Mouse (Mus musculus): ENCODE measurements around the gene Ldlr.
"Not testable (repeated sequence)": the region's sequence is repeated elsewhere in the genome, so short reads cannot be mapped to it uniquely, and the experiment has no call there.

Ldlr gene

DNA sequence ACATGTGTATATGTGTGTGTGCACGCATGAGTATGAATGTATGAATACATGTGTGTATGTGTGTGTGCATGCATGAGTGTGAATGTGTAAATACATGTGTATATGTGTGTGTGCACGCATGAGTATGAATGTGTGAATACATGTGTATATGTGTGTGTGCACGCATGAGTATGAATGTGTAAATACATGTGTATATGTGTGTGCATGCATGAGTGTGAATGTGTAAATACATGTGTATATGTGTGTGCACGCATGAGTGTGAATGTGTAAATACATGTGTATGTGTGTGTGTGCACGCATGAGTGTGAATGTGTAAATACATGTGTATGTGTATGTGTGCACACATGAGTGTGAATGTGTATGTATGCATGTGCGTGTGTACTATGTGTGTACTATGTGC, 70.2 kb downstream of the Ldlr start:
- DNase-seq = not testable (repeated sequence)

DNA sequence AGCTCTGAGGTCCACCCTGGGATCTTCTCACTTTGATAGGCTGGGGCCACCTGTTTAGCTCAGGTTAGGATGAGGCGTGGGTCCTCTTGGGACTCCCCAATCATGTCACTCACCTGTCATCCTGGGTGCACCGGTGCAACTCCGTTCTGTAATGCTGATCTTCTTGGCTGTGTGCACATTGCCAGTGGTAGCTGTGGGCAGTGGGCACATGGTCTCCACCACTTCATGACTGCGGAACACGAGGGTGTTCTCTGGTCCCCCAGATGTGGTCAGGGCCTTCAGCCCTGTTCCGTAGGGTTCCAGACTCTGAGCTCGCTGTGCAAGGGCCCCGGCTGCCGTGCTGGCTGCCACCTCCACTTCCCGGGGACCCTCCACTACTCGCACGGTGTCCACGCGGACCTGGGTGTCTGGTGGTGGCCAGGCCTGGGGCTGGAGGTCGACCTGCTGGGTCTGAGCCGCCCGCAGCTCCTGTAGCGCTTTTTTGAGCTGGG, 71.1 kb downstream of the Ldlr start:
- DNase-seq = no peak

DNA sequence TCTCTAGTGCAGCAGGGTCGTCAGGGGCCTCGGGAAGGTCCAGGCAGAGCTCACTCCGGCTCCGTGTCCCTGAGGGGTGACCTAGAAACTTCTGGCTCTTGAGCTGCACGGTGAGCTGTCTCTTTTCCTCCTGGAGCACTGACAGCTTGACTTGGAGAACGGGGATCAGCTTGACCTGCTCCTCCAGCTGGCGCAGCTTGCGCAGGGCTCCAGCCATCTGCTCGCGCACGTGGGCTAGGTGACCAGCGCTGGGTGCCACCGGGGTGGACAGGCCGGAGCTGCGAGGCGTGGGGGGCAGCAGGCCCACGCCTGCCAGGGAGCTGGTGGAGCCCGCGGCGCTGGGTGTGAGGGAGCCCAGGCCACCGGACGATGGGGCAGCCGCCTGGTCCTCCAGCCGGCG, 71.6 kb downstream of the Ldlr start:
- no peak for DNase-seq

DNA sequence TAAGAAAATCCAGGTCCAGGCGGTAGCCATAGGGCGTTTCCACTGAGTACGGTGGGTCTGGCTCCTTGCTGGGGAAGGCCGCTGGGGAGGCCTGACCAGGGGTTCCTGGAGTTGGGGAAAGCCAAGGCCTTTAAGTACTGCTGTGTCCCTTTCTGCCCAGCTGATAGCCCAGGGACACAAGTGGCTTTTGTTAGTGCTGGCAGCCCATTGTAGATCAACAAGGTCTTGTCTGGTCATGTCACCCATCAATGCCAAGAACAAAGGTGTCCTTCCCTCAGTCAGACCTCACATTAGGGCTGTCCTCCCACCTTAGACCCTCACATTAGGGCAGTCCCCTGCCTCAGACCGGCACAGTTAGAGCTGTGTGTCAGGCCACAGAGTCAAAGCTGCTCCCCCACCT, 72.3 kb downstream of the Ldlr start:
- no peak for DNase-seq

DNA sequence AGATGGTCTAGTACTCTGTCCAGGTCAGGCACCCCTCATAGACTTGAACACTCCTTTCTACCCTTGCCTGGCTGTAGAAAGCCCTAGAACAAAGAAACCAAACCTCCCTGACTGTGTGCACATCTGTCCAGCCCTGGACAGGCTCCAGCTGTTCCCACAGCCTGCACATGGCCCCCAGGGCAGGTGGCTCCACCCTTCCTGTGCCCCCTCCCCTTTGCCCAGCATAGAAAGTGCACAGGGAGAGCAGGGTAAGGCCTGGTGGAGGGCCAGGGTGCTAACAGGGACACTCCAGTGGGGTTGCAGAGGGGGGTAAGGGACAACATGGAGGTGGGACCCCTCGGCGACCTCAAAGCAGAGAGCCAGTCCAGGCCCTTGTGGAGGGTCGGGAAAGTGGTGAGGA, 73.0 kb downstream of the Ldlr start:
- no peak for DNase-seq

GRCm38 (mm10) chr9:21796919-21797318, 73.6 kb downstream of the Ldlr start:
- no peak for DNase-seq

DNA sequence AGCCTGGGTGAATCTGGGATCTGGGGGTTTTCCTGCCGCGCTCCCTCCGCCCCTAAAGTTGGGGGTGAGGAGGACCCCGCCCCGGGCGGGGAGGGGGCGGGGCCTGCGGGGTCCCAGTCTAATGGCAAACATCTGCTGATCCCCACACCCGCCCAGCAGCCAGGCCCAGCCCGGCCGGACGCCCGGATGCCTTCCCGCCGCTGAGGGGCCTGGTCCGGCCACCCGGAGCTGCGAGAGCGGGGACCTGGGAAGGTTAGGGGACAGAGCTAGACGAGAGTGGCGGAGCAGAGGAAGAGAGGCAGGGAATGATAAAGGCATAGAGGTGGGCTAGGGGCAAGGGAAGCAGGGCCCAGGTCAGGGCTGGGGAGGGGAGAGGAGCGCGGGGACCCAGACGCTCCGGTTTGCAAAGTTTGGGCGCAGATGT, 74.7 kb downstream of the Ldlr start:
- peak; percentile 69 to 79 for DNase-seq

DNA sequence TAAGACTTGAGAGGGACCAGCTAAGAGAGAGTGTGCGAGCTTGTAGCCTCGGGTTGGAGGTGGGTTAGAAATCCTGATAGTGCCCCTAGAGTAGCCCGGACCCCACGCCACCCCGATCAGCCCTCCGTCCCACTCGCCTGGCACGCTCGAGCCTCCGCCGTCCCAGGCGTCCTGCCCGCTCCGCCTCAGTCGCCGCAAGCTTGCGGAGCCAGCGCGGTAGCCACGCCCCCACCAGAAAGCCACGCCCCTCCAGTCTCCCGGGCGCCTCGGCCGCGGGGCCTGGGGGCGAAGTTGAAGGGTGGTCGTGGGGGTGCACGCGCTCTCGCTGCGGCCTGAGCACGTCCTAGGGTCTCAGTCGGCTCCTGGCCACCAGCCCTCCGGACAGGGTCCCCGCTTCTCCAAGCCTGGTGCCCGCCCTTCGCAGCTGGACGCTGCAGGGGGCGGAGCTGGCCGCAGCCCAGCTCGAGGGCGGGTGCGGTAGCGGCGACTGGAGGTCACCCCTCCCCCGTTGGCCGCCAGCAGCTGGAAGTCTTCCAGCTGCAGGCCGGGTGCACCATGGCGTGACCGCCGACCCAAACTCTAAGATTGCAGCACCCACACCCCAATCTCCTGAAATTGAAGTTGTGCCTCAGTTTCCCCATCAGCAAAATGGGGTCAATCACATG, 75.2 kb downstream of the Ldlr start, which contains the start of gene Kank2:
Gene Kank2, minus strand, starts transcription at position 400 of the 665 bp plus-strand sequence.
- DNase-seq = peak; percentile 88

DNA sequence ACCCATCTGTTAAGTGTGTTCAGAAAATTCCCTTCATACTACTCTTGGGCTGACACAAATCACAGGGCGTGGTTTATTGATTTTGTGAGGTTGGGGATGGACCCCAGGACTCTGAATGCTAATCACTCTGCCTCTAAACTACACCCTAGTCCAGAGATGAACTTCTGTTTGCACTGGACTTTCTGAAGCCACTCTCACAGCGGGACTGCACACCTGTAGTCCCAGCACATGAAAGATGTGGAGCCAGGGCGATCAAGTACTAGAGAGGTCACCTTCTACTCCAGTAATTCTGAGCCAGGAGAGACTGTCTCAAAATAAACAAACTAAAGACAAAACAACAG, 75.7 kb downstream of the Ldlr start:
- DNase-seq = no peak
